Mouse (Mus musculus): ENCODE measurements around the gene Slc35d1.
"Not testable (repeated sequence)": the region's sequence is repeated elsewhere in the genome, so short reads cannot be mapped to it uniquely, and the experiment has no call there.

The Slc35d1 gene

GRCm38 (mm10) chr4:103188786-103189640 lies 26.0 kb downstream of the Slc35d1 start:
- no peak for DNase-seq (ENCODE audit: low spot score in 2 of 2)

- no peak for DNase-seq (ENCODE audit: low spot score in 2 of 2)
Observed at GRCm38 (mm10) chr4:103180300-103180888, 34.6 kb downstream of the Slc35d1 start.

DNA sequence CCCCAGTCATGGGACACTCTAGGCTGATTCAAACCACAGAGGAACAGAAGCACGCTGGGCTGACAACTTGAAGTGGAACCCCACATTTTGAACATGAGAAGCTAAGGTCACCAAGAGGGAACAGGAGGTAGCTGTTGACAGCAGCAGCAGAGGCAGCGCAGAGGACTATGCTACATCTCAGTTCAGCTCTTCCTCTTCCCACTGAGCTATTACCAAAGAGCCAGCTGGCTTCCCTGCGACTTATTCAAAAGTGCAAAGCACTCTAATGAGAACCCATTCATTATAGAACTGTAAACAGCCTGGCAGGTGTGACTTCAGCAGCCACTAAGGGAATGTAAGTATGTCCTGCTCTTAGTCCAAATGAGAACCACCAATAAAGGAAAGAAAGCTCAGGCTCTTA lies 35.4 kb downstream of the Slc35d1 start:
- no peak for DNase-seq (ENCODE audit: low spot score in 2 of 2)

DNA sequence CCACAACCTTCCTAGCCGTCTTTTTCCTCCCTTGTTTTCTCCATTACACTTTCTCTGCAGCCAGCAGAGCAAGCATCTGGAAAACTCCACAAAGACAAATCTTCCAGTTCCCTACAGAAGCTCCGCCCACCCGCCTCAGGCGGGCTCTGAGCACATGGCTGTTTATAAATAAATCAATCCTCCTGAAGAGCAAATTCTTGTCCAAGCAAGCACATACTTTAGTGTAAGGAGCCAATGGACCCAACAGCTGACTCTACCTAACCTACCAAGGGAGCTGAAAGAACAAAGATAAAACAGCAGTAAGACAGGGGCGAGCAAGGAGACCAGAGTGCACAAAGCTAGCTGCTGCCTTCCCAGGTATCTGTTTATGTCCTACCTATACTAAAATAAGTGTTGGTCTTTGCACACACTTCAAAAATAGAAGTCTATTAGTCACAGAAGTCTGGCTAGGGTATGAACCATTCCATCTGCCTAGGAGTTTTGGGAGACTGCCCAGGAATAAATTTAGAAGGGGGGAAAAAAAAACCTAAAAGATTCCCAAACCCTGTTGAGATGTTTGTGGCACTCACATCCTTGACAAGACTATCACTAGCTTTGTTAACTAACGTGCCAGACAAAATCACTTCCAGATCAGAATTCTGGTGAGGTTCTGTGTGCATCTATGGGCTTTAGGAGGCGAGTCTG lies 36.2 kb downstream of the Slc35d1 start:
- peak; percentile 40 to 74 for DNase-seq (ENCODE audit: low spot score in 2 of 2)

GRCm38 (mm10) chr4:103177681-103178080 lies 37.3 kb downstream of the Slc35d1 start:
- no peak for DNase-seq (ENCODE audit: low spot score in 2 of 2)

GRCm38 (mm10) chr4:103174001-103174400 lies 41.0 kb downstream of the Slc35d1 start:
- DNase-seq (ENCODE audit: low spot score in 2 of 2), result no peak

GRCm38 (mm10) chr4:103173507-103173906 lies 41.5 kb downstream of the Slc35d1 start:
- DNase-seq (ENCODE audit: low spot score in 2 of 2), result no peak

DNA sequence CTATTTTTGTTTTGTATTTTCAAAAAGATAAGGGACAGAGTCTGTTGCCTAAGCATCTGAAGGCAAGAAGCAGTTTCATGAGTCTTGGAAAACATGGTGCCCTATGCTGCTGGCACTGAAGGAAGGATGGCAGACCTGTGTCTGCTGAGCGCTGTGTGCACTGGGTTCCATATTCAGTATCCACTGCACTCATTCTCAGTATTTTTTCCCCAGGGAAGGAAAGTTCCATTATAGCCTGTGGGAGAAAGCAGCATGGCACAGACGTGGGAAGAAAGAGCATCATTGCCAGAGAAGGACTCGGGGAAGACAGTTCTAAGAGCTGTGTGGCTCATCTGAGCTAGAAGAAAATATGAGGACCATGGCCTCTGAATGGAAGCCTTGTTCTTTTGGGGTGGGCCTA lies 43.7 kb downstream of the Slc35d1 start:
- DNase-seq (ENCODE audit: low spot score in 2 of 2), result peak; percentile 33 to 53

DNA sequence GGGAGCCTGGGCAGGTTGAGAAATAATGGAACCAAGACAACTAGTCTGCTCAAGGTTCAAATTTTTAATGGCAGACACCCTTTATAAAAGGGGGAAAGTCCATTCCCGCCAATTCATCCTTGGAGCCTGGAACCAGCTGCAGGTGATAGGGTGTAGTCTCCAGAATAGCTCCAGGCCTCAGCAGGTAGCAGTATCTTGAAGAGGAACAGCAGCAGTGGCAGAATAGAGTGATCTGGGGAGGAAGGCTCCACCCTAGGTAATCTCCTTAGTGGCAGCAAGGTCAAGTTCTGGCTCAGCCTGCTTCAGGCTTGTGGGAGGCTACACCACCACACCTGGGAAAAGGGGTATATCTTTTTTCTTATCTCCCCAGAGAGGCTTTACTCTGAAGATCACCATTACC lies 48.8 kb downstream of the Slc35d1 start:
- DNase-seq (ENCODE audit: low spot score in 2 of 2), result not testable (repeated sequence)

DNA sequence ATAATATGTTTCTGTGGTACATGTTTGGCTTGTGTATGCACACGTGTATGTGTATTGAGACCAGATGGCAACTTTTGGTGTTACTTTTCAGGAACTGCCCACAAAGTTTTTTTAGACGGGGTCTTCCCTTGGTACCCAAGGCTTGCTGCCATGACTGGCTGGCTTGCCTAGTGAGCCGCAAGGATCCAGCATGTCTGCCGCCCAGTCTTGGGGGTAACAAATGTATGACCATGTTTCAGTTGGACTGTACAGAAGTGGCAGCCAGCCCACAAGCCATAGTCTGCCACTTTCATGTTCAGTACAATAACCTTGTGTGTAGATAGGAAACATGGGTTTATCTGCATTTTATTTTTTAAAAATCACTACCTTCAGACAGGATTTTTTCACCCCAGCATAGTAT lies 56.2 kb downstream of the Slc35d1 start:
- DNase-seq (ENCODE audit: low spot score in 2 of 2), result no peak

DNA sequence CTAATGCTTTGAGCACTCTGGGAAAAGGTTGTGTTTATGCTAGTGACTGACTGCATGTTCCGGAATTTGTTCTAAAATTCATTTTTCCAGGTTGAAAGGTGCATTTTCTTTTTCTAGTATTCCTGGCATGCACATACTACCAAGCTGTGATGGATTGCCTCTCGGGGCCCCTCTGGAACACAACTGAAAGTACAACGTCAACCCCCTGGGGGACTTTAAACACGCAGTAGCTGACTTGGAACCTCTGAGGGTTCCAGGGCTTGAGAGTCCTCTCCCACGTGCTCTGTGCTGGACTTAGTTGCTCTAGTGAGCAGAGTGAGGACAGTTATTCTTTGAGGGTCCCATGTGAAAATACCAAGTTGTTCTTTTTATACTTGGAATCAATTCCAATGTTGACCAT lies 63.0 kb downstream of the Slc35d1 start:
- no peak for DNase-seq (ENCODE audit: low spot score in 2 of 2)

DNA sequence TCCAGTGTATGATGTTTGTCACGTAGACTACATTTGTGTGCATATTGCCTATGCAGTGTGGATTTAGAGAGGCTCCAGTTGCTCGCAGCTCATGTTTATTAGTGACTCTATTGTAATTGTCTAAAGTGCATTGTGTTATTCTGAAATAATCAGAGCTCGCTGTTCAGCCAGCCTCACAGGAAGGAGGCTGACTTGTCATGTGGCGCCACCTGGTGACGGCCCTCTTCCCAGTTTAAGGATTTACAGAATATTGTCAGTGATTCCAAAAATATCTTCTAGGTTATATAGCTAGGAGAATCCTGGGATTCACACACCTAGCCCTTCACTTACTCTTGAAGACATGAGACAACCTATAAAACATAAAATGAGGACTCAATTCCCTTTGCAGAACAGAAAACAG lies 68.6 kb downstream of the Slc35d1 start:
- peak; percentile 80 to 87 for DNase-seq (ENCODE audit: low spot score in 2 of 2)

DNA sequence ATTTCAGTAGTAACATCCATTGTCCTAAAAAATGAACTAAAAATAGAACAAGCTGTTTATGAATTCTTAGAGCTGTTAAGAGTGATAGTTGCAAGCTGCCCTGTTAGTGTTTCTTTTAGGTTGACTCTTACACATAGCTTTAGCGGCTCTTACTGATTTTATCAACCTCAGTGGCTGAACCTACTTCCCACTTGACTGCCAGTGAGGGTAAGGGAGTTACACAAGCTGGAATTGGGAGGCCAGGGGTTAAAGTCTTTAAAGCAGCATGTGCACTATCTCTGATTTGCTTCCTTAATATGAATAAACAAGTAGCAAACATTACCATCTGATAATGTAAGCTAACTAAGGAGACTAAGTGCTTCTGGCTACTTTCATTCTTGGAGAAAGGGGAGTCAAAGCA lies 78.0 kb downstream of the Slc35d1 start:
- DNase-seq (ENCODE audit: low spot score in 2 of 2), result no peak

DNA sequence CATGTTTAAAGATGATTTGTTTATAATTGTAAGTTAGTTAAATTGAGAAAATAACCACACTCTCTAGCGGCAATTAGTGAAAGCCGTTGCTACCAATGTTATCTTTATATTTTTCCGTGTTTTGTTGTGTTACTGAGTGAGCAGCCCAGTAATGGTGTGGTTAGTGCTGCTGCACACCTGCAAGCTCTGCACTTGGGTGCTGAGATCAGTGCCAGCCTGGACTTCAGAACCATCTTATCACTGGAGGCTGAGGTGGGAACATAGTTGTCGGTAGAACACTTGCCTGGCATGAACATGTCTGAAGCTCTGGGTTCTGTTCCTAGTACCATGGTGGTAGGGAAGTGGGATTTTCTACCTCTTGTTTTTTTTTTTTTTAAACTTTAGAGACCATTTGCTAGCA lies 88.4 kb downstream of the Slc35d1 start:
- DNase-seq (ENCODE audit: low spot score in 2 of 2), result no peak

GRCm38 (mm10) chr4:103123606-103124005 lies 91.4 kb downstream of the Slc35d1 start:
- no peak for DNase-seq (ENCODE audit: low spot score in 2 of 2)

GRCm38 (mm10) chr4:103123086-103123485 lies 91.9 kb downstream of the Slc35d1 start:
- no peak for DNase-seq (ENCODE audit: low spot score in 2 of 2)

DNA sequence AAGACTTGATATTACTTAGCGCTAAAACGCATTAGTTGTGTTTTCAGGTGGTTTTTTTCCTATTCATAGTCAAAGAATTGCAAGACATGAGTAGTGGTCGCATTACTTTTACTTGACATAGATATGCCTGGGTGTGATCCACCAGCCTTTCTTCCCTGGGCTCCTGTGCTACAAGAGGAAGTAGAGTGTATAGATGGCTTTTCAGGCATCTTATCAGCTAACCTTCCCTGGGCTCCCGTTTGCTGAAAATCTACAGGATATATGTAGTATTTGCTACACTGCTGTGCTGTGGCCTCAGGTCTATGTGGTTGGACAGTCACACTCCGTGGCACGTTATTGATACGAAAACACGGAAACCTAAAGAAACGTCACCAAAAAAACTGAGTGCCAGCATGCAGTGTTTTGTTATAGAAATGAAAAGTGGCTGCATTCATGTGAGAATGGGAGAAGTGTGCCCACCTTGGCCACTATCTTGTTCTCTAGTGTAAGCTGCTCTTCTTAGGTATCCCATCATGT lies 94.0 kb downstream of the Slc35d1 start:
- DNase-seq (ENCODE audit: low spot score in 2 of 2), result no peak

Measured in frontal cortex, postnatal 36 days (tissue).